Mouse (Mus musculus) midbrain, embryonic 13.5 days (tissue): ENCODE results near the gene Zbtb7a. TPM values are rescaled to one million over a fixed set of nuclear protein-coding genes. Genes with fewer than 3 reads are reported as not detected.

Source experiments
- ATAC-seq: fragments of 200-750 bp; cut with Nextera tagmentation; 2 replicates; pipeline ENCODE4 v1.8.0; 2017; ENCODE audit warnings: mild to moderate bottlenecking, moderate TSS enrichment, moderate library complexity
- H3K27ac ChIP-seq: fragments of 300-500 bp; sonication (generic); 2 replicates; pipeline ENCODE4 v1.5.1; 2015; ENCODE audit warnings: inconsistent platforms, mild to moderate bottlenecking, moderate library complexity
- H3K27me3 ChIP-seq: fragments of 300-500 bp; sonication (generic); 2 replicates; pipeline ENCODE4 v1.6.1; 2015; ENCODE audit warnings: mild to moderate bottlenecking, inconsistent platforms
- H3K36me3 ChIP-seq: fragments of 300-500 bp; sonication (generic); 2 replicates; pipeline ENCODE4 v1.6.1; 2015; ENCODE audit warnings: mild to moderate bottlenecking, inconsistent platforms
- H3K4me1 ChIP-seq: fragments of 300-500 bp; sonication (generic); replicated peaks from 2 replicates; pipeline ENCODE4 v1.6.1; 2015; ENCODE audit warnings: inconsistent platforms
- H3K4me2 ChIP-seq: fragments of 300-500 bp; sonication (generic); replicated peaks from 2 replicates; pipeline ENCODE4 v1.6.1; 2015; ENCODE audit warnings: moderate library complexity, mild to moderate bottlenecking, inconsistent platforms
- H3K4me3 ChIP-seq: fragments of 300-500 bp; sonication (generic); replicated peaks from 2 replicates; pipeline ENCODE4 v1.5.1; 2015; ENCODE audit warnings: mild to moderate bottlenecking, inconsistent platforms
- H3K9ac ChIP-seq: fragments of 300-500 bp; sonication (generic); replicated peaks from 2 replicates; pipeline ENCODE4 v1.6.1; 2015; ENCODE audit warnings: mild to moderate bottlenecking, inconsistent platforms
- H3K9me3 ChIP-seq: fragments of 300-500 bp; sonication (generic); 2 replicates; pipeline ENCODE4 v1.6.1; 2016; ENCODE audit warnings: mild to moderate bottlenecking, inconsistent platforms
- WGBS: fragments of 180-500 bp; shearing (Covaris S2); methylation state at CpG from one replicate; pipeline ENCODE4 v1.1.7; 2015; 5-methylcytosine and 5-hydroxymethylcytosine counted together
- polyA plus RNA-seq: library from polyadenylated mRNA; unstranded; fragments of >200 nt; fragmentation: Nextera tagmentation; extraction: Ambion mirVana; gene quantifications from 2 replicates; pipeline ENCODE4 v1.2.1, GENCODE M21; 2015

The Zbtb7a gene
- polyA plus RNA-seq, 1 experiment from 2014 or later, result 15.2 TPM

GRCm38 (mm10) chr10:81140717-81141454 is 5.9 kb downstream of the Zbtb7a start:
- peaks cover 27% of the 10 kb centered on the region for H3K36me3 ChIP-seq
- H3K4me1 ChIP-seq, result peaks cover 53% of the 10 kb centered on the region
- H3K4me3 ChIP-seq, result no peak overlapping the region; the same call in 1 of the 2 replicates
- WGBS, result 70% methylated on average over 10 of the region's 10 CpGs
- no peak for ATAC-seq
- H3K27ac ChIP-seq, result no peak overlapping the region
- H3K27me3 ChIP-seq, result peaks cover under 1% of the 10 kb centered on the region; the same call in 1 of the 2 replicates
- H3K9me3 ChIP-seq, result no peaks in the 10 kb centered on the region
- H3K9ac ChIP-seq, result peak overlapping the region; percentile 32
- H3K4me2 ChIP-seq, result peak overlapping the region; percentile 95; the same call in 1 of the 2 replicates

GRCm38 (mm10) chr10:81141455-81142210 is 6.6 kb downstream of the Zbtb7a start:
- H3K4me2 ChIP-seq, result 0 out of 2 replicates have a peak overlapping the region, but pooled peaks have one; percentile 95
- H3K4me1 ChIP-seq, result peaks cover 50% of the 10 kb centered on the region
- no peak overlapping the region for H3K27ac ChIP-seq
- no peak overlapping the region for H3K4me3 ChIP-seq
- peaks cover 34% of the 10 kb centered on the region for H3K36me3 ChIP-seq
- H3K9me3 ChIP-seq, result no peaks in the 10 kb centered on the region
- peak overlapping the region; percentile 32; the same call in 1 of the 2 replicates for H3K9ac ChIP-seq
- H3K27me3 ChIP-seq, result no peaks in the 10 kb centered on the region
- no peak for ATAC-seq
- WGBS, result 85% methylated on average over 7 of the region's 7 CpGs

- Histone ChIP-seq H3K27me3 (no peaks in the 10 kb centered on the region), H3K9me3 (no peaks in the 10 kb centered on the region), H3K4me1 (peaks cover 50% of the 10 kb centered on the region), H3K4me3 (no peak overlapping the region), H3K4me2 (no peak overlapping the region), H3K27ac (peak overlapping the region; percentile 47; the same call in 1 of the 2 replicates), H3K9ac (peak overlapping the region; percentile 32; the same call in 1 of the 2 replicates), H3K36me3 (peaks cover 43% of the 10 kb centered on the region)
- no peak for ATAC-seq
- 66% methylated on average over 5 of the region's 5 CpGs for WGBS
Measured at GRCm38 (mm10) chr10:81142551-81142981, 7.5 kb downstream of the Zbtb7a start.

GRCm38 (mm10) chr10:81143157-81143633 is 8.2 kb downstream of the Zbtb7a start:
- ATAC-seq, result no peak
- Histone ChIP-seq H3K4me2 (no peak overlapping the region), H3K27me3 (no peaks in the 10 kb centered on the region), H3K36me3 (peaks cover 50% of the 10 kb centered on the region), H3K4me1 (peaks cover 47% of the 10 kb centered on the region), H3K27ac (no peak overlapping the region; the same call in 1 of the 2 replicates), H3K9me3 (no peaks in the 10 kb centered on the region), H3K9ac (no peak overlapping the region), H3K4me3 (no peak overlapping the region)
- 90% methylated on average over 7 of the region's 7 CpGs for WGBS

- H3K9ac ChIP-seq, result no peak overlapping the region
- H3K36me3 ChIP-seq, result peaks cover 57% of the 10 kb centered on the region
- 95% methylated on average over 52 of the region's 52 CpGs for WGBS
- ATAC-seq, result no peak
- H3K4me1 ChIP-seq, result peaks cover 39% of the 10 kb centered on the region
- no peak overlapping the region for H3K4me2 ChIP-seq
- no peak overlapping the region for H3K27ac ChIP-seq
- H3K9me3 ChIP-seq, result no peaks in the 10 kb centered on the region
- no peak overlapping the region for H3K4me3 ChIP-seq
- H3K27me3 ChIP-seq, result no peaks in the 10 kb centered on the region
Measured at GRCm38 (mm10) chr10:81143845-81144437, 8.9 kb downstream of the Zbtb7a start.

- no peak overlapping the region for H3K4me3 ChIP-seq
- no peak overlapping the region for H3K27ac ChIP-seq
- peaks cover 64% of the 10 kb centered on the region for H3K36me3 ChIP-seq
- peaks cover 32% of the 10 kb centered on the region for H3K4me1 ChIP-seq
- H3K27me3 ChIP-seq, result no peaks in the 10 kb centered on the region
- no peak overlapping the region for H3K4me2 ChIP-seq
- 96% methylated on average over 27 of the region's 27 CpGs for WGBS
- no peaks in the 10 kb centered on the region for H3K9me3 ChIP-seq
- no peak overlapping the region for H3K9ac ChIP-seq
- ATAC-seq, result no peak
Measured at GRCm38 (mm10) chr10:81144667-81145066, 9.6 kb downstream of the Zbtb7a start.

- Histone ChIP-seq H3K36me3 (peaks cover 71% of the 10 kb centered on the region), H3K27ac (no peak overlapping the region), H3K9me3 (no peaks in the 10 kb centered on the region), H3K9ac (no peak overlapping the region), H3K27me3 (no peaks in the 10 kb centered on the region), H3K4me3 (no peak overlapping the region), H3K4me2 (no peak overlapping the region), H3K4me1 (peaks cover 26% of the 10 kb centered on the region)
- 97% methylated on average over 6 of the region's 6 CpGs for WGBS
- no peak for ATAC-seq
Measured at GRCm38 (mm10) chr10:81145307-81145706, 10.3 kb downstream of the Zbtb7a start.

- Histone ChIP-seq H3K9me3 (no peaks in the 10 kb centered on the region), H3K27ac (no peak overlapping the region), H3K9ac (no peak overlapping the region), H3K4me1 (peaks cover 21% of the 10 kb centered on the region), H3K4me3 (no peak overlapping the region), H3K36me3 (peaks cover 73% of the 10 kb centered on the region), H3K27me3 (no peaks in the 10 kb centered on the region), H3K4me2 (no peak overlapping the region)
- 92% methylated on average over 7 of the region's 7 CpGs for WGBS
- ATAC-seq, result no peak
Measured at GRCm38 (mm10) chr10:81145778-81146177, 10.8 kb downstream of the Zbtb7a start.

- Histone ChIP-seq H3K4me2 (no peak overlapping the region), H3K9ac (no peak overlapping the region), H3K9me3 (no peaks in the 10 kb centered on the region), H3K27me3 (no peaks in the 10 kb centered on the region), H3K4me1 (peaks cover 16% of the 10 kb centered on the region), H3K4me3 (no peak overlapping the region), H3K27ac (no peak overlapping the region), H3K36me3 (peaks cover 73% of the 10 kb centered on the region)
- WGBS, result 89% methylated on average over 4 of the region's 4 CpGs
- ATAC-seq, result no peak
Measured at GRCm38 (mm10) chr10:81146296-81146695, 11.3 kb downstream of the Zbtb7a start.

- H3K27ac ChIP-seq, result no peak overlapping the region
- H3K4me1 ChIP-seq, result no peaks in the 10 kb centered on the region
- H3K27me3 ChIP-seq, result no peaks in the 10 kb centered on the region
- no peak for ATAC-seq
- H3K36me3 ChIP-seq, result peaks cover 83% of the 10 kb centered on the region
- no peak overlapping the region for H3K4me3 ChIP-seq
- H3K9me3 ChIP-seq, result no peaks in the 10 kb centered on the region
- no peak overlapping the region for H3K4me2 ChIP-seq
- no peak overlapping the region for H3K9ac ChIP-seq
- WGBS, result 73% methylated on average over 6 of the region's 6 CpGs
Measured at GRCm38 (mm10) chr10:81151261-81151660, 16.2 kb downstream of the Zbtb7a start.

GRCm38 (mm10) chr10:81152609-81153008 is 17.6 kb downstream of the Zbtb7a start:
- Histone ChIP-seq H3K4me3 (no peak overlapping the region), H3K9me3 (no peaks in the 10 kb centered on the region), H3K27ac (0 out of 2 replicates have a peak overlapping the region, but pooled peaks have one; percentile 19), H3K4me2 (no peak overlapping the region), H3K27me3 (no peaks in the 10 kb centered on the region), H3K9ac (no peak overlapping the region), H3K4me1 (no peaks in the 10 kb centered on the region), H3K36me3 (peaks cover 83% of the 10 kb centered on the region)
- WGBS, result 83% methylated on average over 12 of the region's 12 CpGs
- ATAC-seq, result no peak

- no peak overlapping the region for H3K9ac ChIP-seq
- no peak for ATAC-seq
- H3K27me3 ChIP-seq, result no peaks in the 10 kb centered on the region
- no peak overlapping the region for H3K27ac ChIP-seq
- 97% methylated on average over 12 of the region's 12 CpGs for WGBS
- H3K9me3 ChIP-seq, result no peaks in the 10 kb centered on the region
- no peaks in the 10 kb centered on the region for H3K4me1 ChIP-seq
- no peak overlapping the region for H3K4me2 ChIP-seq
- H3K4me3 ChIP-seq, result no peak overlapping the region
- peaks cover 81% of the 10 kb centered on the region for H3K36me3 ChIP-seq
Measured at GRCm38 (mm10) chr10:81154313-81154712, 19.3 kb downstream of the Zbtb7a start.
